Mouse (Mus musculus) frontal cortex, postnatal 36 days (tissue): ENCODE results near the gene Nkx1-2.

Experiments
- DNase-seq, 2 experiments: peaks; one replicate each; pipeline ENCODE4 v3.0.0; 2022; ENCODE audit warnings: low spot score in 2 of 2

The Nkx1-2 gene

DNA sequence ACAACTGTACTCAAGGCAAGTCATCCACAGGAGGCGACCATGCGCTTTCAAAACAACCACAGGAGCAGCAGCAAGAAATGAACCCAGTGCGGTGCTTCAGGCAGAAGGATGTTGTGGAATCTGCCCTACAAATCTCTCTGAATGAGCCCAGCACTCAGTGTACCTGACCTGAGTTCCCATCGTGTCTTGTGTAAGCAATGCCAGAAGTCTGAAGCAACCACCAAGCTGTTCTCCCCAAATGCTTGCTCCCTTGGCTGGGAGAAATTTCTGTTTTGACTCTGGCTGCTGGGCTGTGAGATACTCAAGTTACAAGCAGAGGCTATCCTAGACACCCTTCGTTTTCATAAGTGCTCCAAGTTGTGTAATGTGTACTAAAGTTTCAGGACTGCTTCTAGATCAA lies 6.3 kb upstream of the Nkx1-2 start:
- DNase-seq: no peak

GRCm38 (mm10) chr7:132604720-132605119 lies 5.3 kb upstream of the Nkx1-2 start:
- DNase-seq: no peak

DNA sequence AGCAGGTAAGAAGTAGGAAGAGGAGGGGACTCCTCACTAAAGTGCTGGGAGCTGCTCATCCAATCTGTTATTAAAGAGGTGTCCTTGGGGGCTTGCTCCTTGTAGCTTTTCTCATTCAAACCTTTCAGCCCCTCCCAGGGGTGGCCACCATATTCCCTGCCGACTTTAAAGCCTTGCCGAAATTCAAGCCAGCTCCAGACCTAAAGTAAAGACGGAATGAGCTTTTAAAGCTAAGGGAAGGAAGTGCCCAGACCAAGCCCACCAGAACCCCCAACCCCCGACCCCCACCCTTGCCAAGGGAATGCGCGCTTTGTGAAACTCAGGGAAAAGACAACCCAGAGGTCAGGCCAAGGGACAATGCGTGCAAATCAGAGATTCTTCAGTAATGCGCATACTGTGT lies 1.5 kb upstream of the Nkx1-2 start:
- no peak for DNase-seq

GRCm38 (mm10) chr7:132600026-132600425 lies 589 bp upstream of the Nkx1-2 start:
- DNase-seq: no peak

- no peak for DNase-seq
Observed at GRCm38 (mm10) chr7:132597251-132598041, 2.0 kb downstream of the Nkx1-2 start.

DNA sequence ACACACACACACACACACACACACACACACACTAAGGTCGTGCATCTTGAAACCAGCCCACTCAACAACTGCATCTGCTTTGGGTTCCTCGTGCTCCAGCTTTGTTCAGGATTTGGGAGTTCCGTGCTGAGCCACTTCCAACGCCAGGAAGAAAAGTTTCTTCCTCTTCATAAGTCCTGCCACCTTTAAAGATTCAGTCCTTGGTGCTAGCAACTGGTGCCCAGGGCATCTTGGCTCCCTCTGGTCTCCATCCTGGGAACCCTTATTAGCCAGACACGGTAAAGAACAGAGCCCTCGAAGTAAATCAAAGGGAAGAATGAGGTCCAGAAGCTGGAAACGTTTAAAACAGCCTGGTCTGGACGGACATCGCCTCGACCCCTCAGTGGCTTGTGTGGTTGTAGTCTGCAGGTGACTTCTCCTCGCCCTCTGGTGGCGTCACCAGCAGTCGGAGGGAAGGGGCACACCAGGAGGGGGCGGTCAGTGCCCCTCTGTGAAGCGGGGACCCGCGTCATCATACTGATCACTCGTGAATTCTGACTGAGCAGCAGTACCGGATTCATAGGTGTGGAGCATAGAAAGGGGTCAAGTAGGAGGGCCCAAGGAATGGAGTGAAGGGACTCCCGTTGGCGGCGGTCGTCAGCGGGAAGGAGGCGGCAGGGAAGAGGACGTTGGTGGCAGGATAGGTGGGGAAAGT lies 2.7 kb downstream of the Nkx1-2 start:
- no peak for DNase-seq

GRCm38 (mm10) chr7:132595787-132596186 lies 3.6 kb downstream of the Nkx1-2 start:
- no peak for DNase-seq

DNA sequence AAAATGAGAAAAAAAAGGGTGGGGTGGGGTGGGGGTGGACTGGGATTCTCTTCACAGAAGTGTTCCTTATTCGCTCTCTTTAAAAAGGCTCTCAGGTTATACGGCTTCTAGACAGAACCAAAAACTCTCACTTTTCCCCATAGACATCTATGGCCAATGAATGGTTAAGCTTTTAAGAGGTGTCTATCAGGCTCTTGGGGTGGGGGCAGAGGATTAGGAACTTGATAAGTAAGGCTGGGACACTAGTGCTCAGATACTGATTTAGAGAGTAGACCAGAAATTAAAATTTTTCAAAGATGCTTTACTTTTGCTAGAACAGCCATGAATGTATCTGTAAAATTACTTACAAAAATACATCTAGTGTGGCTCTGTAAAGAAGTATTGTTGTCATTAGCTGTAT lies 5.1 kb downstream of the Nkx1-2 start:
- DNase-seq: no peak

DNA sequence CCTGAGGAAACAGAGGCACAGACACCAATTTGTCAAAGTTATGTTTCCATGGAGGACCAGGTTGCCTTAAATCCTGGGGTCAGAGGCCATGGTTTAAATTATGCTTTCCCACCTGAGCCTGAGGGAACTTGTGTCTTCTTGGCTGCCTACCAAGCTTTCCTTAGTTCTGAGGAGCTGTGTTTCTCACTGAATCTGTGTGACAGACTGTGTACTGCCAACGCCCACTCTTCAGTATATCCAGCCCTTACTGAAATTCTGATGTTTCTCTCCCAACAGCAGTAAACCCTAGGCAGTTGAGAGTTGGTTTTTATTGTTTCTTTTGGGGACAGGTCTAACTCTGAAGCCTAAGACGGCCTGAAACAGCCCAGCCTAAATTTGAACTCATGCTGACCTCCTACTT lies 5.7 kb downstream of the Nkx1-2 start:
- DNase-seq: peak in 1 of 2 experiments; percentile 17

DNA sequence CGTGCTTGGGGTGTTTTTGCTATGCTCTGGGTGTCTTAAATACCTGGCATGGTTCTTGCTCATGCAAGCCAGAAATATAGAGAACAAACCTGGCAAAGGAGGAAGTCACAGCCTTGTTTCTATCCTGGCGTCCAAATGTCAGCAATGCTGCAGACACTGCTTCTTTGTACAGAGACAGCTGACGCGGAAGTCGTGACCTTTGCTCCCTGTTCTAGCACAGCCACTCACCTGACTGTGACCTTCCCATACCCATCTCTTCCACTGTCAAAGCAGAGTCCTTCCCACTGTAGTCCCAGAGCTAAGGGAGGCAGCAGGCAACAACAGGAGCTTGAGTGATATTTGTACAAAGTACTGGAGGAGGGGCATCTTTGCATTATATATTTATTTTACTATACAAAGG lies 9.8 kb downstream of the Nkx1-2 start:
- no peak for DNase-seq

DNA sequence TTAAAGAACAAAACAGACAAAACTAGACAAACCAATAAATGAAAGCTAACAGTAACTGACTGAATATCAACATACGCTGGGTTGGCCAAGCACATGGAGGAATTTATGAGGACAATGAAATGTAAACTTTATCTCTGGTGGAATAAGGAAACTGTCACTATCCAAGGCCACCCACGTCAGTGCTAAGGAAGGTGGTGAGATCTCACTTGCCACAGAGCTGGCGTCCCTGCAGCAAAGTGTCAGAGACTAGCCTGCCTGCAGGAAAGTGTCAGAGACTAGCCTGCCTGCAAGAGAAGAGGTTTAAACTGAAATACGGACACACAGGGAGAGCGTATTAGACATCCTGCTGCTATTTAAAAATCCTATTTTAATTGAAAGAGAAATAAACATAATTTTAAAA lies 12.3 kb downstream of the Nkx1-2 start:
- DNase-seq: peak in 1 of 2 experiments; percentile 36

DNA sequence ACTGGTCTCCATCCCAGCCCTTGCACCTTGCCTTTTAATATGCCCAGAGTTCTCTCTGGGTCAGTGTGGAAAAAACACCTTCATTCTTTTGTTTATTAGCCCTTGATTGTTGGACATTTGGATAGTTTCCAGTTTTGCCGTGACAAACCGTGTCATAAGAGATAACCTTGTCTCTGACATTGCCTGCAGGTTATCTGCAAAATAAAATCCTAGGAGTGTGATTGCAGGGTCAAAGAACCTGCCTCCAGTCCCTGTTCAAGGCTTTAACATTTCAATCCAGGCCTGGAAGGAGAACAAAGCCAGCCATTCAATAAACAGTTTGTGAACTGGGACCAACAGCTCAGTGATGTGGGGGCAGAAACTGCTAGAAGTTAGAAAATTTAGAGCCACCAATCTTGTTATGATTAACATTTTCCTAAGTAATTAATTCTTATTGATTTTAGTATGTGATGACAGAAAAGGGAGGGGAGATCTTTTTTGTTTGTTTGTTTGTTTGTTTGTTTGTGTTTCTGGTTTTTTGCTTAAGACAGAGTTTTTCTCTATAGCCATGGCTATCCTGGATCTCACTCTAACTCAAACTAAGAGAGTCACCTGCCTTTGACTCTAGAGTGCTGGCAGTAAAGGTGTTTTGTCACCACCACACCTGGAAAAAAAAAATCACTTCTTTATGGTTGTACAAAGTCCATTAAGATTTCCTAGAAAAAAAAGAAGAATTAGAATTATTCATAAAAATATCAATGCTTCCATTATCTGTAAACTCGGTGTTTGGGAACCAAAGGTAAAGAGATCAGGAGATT lies 13.5 kb downstream of the Nkx1-2 start:
- no peak for DNase-seq

GRCm38 (mm10) chr7:132581441-132581840 lies 18.0 kb downstream of the Nkx1-2 start:
- no peak for DNase-seq

GRCm38 (mm10) chr7:132580511-132580910 lies 18.9 kb downstream of the Nkx1-2 start:
- no peak for DNase-seq

DNA sequence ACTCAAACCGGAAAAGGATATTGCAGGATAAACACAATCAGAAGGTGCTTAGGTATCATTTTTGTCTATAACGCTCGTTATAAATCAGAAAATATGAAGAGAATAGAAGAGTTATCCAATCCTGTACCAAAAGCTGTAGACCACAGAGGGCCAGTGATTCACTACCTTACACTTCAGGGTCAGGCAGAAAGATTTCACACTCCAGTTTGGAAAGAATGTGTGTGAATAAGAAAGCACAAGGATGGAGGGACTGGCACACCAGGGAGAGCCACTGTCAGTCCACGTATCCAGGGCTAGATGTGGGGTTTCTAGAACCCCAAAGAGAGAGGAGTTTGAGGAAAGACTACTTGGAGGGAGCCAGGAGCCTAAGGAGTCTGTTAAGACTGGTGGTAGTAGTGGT lies 22.5 kb downstream of the Nkx1-2 start:
- no peak for DNase-seq

DNA sequence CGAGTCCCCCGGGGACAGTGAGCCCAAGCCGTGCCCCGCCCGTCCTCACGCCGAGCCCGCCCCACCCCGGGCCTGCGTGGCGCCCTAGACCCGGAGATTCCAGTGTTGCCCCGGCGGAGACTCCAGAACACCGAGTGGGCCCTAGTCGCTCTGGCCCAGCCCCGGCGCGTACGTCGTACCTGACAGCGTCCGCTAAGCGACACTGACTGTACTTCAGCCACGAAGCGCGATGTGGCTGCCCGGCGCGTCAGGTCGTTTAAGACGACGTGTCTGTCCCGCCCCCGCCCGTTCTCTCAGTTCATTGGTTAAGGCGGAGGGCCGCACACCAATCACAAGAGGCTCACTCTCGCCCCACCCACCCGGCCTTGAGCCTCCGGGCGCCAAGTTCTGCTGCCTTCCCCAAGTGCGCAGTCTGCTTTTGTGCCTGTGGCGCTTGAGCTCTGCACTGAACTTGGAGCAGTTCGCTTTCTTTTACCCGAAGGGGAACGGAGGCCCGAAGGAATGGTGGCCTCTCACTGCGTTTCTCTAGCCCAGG lies 23.3 kb downstream of the Nkx1-2 start, which contains the start of gene Oat:
Gene Oat (minus strand): TSS at position 283 of the 535 bp plus-strand sequence.
- DNase-seq: peak; percentile 90 to 93

DNA sequence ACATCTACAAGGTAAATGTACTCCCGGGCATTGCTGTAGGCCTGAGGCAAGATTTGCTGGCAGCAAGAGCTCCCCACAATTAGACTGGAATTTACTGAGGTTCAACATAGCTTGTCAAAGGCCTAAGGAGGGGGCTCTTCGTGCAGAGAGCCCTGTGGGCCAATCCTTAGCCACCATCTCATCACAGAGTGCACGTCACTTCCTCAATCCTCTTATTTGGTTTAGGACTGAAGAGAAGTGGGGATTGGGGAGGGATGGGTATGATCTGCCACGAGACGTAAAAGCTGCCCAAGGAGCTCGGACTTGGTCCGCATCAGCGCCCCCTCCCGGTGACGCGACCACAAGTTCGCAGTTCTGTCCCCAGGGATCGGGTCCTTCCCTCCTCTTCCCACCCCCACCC lies 23.8 kb downstream of the Nkx1-2 start:
- peak; percentile 79 to 86 for DNase-seq

- no peak for DNase-seq
Observed at GRCm38 (mm10) chr7:132574646-132575045, 24.8 kb downstream of the Nkx1-2 start.

DNA sequence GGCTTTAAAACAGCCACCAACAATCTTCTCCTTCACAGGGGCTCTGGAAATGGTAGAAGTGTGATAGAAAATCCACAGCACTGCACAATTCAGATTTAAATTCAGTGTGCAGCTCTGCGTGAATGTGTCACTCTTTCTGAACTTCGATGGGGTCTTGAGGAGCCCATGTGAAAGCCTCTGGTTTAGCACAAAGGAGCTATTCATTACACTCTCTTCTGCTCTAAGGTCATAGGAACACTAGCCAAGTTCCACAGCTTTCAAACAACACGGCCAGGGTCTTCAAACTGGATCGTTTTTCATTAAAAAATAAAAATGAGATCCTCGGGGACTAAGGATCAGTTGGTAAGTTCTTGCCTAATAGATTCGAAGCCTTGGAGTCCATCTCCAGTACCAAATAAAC lies 26.2 kb downstream of the Nkx1-2 start:
- no peak for DNase-seq

GRCm38 (mm10) chr7:132572738-132573137 lies 26.7 kb downstream of the Nkx1-2 start:
- no peak for DNase-seq

- DNase-seq: no peak
Observed at GRCm38 (mm10) chr7:132571481-132571880, 28.0 kb downstream of the Nkx1-2 start.

GRCm38 (mm10) chr7:132570071-132570470 lies 29.4 kb downstream of the Nkx1-2 start:
- no peak for DNase-seq
